Mouse (Mus musculus): ENCODE measurements around the gene Dclk1. TPM values are rescaled to one million over a fixed set of nuclear protein-coding genes. Genes with fewer than 3 reads are reported as not detected.
A peak's percentile ranks its signal among the peaks of the same experiment; 100 is the strongest.

Dclk1 gene
- polyA plus RNA-seq, 1 experiment from 2014 or later = 234 TPM

GRCm38 (mm10) chr3:55574003-55574402 is 331.8 kb downstream of the Dclk1 start:
- H3K4me3 ChIP-seq (ENCODE audit: low read length) = no peak overlapping the region
- WGBS = 60% methylated on average over 4 of the region's 4 CpGs

DNA sequence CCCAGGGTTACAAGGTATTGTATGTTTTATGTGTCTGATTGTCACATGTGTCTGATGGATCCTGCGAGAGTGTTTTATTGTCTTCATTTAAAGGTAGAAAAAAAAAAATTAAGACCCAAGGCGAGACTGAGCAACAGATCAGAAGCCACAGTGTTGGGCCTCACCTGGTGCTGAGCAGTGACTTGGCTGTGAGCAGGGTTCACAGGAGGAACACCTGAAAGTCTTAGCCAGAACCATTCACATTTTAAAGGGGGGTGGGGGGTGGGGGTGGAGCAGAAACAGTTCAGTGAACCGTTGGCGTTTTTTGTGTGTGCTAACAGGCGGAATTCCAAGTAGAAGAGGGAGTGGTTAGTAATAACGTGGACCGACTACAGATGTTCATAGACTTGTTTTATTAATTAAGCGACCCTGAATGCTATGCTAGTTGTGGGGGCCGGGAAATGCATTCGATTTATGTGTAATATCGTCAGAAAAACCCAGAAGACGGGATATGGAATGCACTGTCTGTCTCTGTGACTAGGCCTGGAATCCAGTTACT is 345.3 kb downstream of the Dclk1 start:
- Histone ChIP-seq H3K4me3 (ENCODE audit: low read length) (no peak overlapping the region), H3K36me3 (ENCODE audit: control insufficient read depth, insufficient read depth, low read length) (no peaks in the 10 kb centered on the region), H3K27me3 (replicated peaks; ENCODE audit: control insufficient read depth, insufficient read depth, low read length) (no peaks in the 10 kb centered on the region), H3K9me3 (ENCODE audit: control insufficient read depth, low read length) (no peaks in the 10 kb centered on the region), H3K9ac (ENCODE audit: low read depth, low read length) (no peak overlapping the region), H3K27ac (ENCODE audit: low read depth, low read length) (no peak overlapping the region; the same call in 1 of the 2 replicates), H3K4me1 (ENCODE audit: control insufficient read depth, insufficient read depth, low read depth, low read length) (peaks cover 14% of the 10 kb centered on the region), H3K4me2 (ENCODE audit: low read length) (no peak overlapping the region)
- ATAC-seq = peak; percentile 24; the same call in 1 of the 2 replicates
- WGBS = 25% methylated on average over 12 of the region's 12 CpGs

More at GRCm38 (mm10) chr3:55574003-55574402, 331.8 kb downstream of the Dclk1 start:
- Histone ChIP-seq H3K27ac (ENCODE audit: low read depth, low read length) (no peak overlapping the region), H3K36me3 (ENCODE audit: control insufficient read depth, insufficient read depth, low read length) (no peaks in the 10 kb centered on the region), H3K4me1 (ENCODE audit: control insufficient read depth, insufficient read depth, low read depth, low read length) (peaks cover 8% of the 10 kb centered on the region; the same call in 1 of the 2 replicates), H3K27me3 (replicated peaks; ENCODE audit: control insufficient read depth, insufficient read depth, low read length) (no peaks in the 10 kb centered on the region), H3K9me3 (ENCODE audit: control insufficient read depth, low read length) (no peaks in the 10 kb centered on the region), H3K4me2 (ENCODE audit: low read length) (no peak overlapping the region), H3K9ac (ENCODE audit: low read depth, low read length) (no peak overlapping the region)
- ATAC-seq = no peak

DNA sequence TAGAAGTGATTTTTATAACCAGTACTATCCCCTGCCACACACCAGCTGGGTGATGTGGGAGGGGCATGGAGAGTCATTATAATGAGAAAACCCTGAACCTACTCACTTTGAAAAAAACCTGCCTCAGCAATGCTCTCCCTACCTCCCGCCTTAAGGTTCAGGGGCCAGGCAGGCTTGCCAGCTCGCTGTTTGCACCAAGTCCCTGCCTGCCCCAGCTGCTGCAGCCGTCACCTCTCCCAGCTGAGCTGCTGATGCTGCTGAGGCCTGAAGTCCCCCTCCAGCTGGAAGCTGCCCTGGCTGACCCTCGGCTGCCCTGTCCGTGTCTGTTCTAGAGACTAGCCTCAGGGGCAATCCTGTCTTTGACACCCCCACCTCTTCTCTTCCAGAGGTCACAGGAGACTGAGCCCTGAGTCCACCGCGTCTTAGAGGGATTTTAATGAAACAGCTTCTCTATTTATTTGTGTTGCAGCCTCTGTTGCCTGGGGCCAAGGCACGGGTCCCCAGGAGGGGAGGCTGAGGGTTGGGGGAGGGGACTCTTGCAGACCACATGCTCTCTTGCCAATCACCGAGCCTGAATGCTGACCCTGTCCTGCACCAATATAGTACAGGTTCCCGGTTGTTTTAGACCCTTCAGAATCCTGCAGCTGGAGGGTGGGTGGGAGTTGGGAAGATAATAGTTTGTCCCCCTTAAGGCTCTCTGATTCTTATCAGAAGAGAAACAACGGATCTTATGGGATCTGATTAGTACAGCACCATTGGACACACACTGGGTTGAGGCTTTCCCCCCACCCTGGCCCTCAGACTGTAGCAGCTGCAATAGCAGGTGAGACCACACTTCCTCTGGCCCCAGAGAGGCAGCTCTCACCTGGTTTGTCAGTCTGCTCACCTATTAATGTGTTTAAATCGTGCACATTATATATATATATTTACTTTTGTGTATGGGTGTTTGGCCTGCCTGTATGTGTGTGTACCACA is 346.1 kb downstream of the Dclk1 start:
- peaks cover 14% of the 10 kb centered on the region for H3K4me1 ChIP-seq (ENCODE audit: control insufficient read depth, insufficient read depth, low read depth, low read length)
- 10% methylated on average over 12 of the region's 12 CpGs for WGBS
- H3K27me3 ChIP-seq (replicated peaks; ENCODE audit: control insufficient read depth, insufficient read depth, low read length) = no peaks in the 10 kb centered on the region
- H3K9ac ChIP-seq (ENCODE audit: low read depth, low read length) = peak overlapping the region; percentile 24; the same call in 1 of the 2 replicates
- ATAC-seq = peak; percentile 68
- no peaks in the 10 kb centered on the region for H3K9me3 ChIP-seq (ENCODE audit: control insufficient read depth, low read length)
- H3K36me3 ChIP-seq (ENCODE audit: control insufficient read depth, insufficient read depth, low read length) = no peaks in the 10 kb centered on the region
- H3K27ac ChIP-seq (ENCODE audit: low read depth, low read length) = peak overlapping the region; percentile 58
- no peak overlapping the region for H3K4me3 ChIP-seq (ENCODE audit: low read length)
- H3K4me2 ChIP-seq (ENCODE audit: low read length) = no peak overlapping the region

Other genes starting within 250 kb of the Dclk1 start
- gene Ccna1, start 186.9 kb upstream of the Dclk1 start, polyA plus RNA-seq (2015; fragmentation: Nextera tagmentation; extraction: Ambion mirVana) = 1.1 and 1.4 TPM in 2 replicates
- 13.1 and 16.2 TPM in 2 replicates for gene Spg20, start 130.3 kb upstream of the Dclk1 start, polyA plus RNA-seq (2015; fragmentation: Nextera tagmentation; extraction: Ambion mirVana)
- 0.09 TPM in 1 of 2 replicates, not detected in the other for gene Ccdc169, start 105.0 kb upstream of the Dclk1 start, polyA plus RNA-seq (2015; fragmentation: Nextera tagmentation; extraction: Ambion mirVana)
- gene Sohlh2, start 60.3 kb upstream of the Dclk1 start, polyA plus RNA-seq (2015; fragmentation: Nextera tagmentation; extraction: Ambion mirVana) = 0.06 TPM in 1 of 2 replicates, not detected in the other
- not detected in 2 replicates for gene Gm21954, start 229.8 kb downstream of the Dclk1 start, polyA plus RNA-seq (2015; fragmentation: Nextera tagmentation; extraction: Ambion mirVana)